Mouse (Mus musculus) lung, postnatal 0 days (tissue): ENCODE measurements around the gene Asb3. TPM values are rescaled to one million over a fixed set of nuclear protein-coding genes. Genes with fewer than 3 reads are reported as not detected.
"Not testable (repeated sequence)": the region's sequence is repeated elsewhere in the genome, so short reads cannot be mapped to it uniquely, and the experiment has no call there.

Experiments
- ATAC-seq: fragments of 200-750 bp; cut with Nextera tagmentation; 2 replicates; pipeline ENCODE4 v1.8.0; 2017; ENCODE audit warnings: moderate library complexity
- DNase-seq: peaks from one replicate; pipeline ENCODE4 v3.0.0-alpha.2; 2016; ENCODE audit warnings: low spot score
- H3K27ac ChIP-seq: fragments of 300-500 bp; sonication (generic); 2 replicates; pipeline ENCODE4 v1.5.1; 2014; ENCODE audit warnings: antibody characterized with exemption, mild to moderate bottlenecking, low read length, mixed read lengths
- H3K27me3 ChIP-seq: fragments of 300-500 bp; sonication (generic); replicated peaks from 2 replicates; pipeline ENCODE4 v1.6.1; 2014; ENCODE audit warnings: low read length, mixed read lengths; ENCODE audit not compliant: insufficient read depth
- H3K36me3 ChIP-seq: fragments of 300-500 bp; sonication (generic); 2 replicates; pipeline ENCODE4 v1.6.1; 2014; ENCODE audit warnings: low read length, mixed read lengths; ENCODE audit not compliant: insufficient read depth
- H3K4me1 ChIP-seq: fragments of 300-500 bp; sonication (generic); 2 replicates; pipeline ENCODE4 v1.6.1; 2014; ENCODE audit warnings: antibody characterized with exemption, low read depth, low read length, mixed read lengths; ENCODE audit not compliant: insufficient read depth
- H3K4me2 ChIP-seq: fragments of 300-500 bp; sonication (generic); replicated peaks from 2 replicates; pipeline ENCODE4 v1.6.1; 2014; ENCODE audit warnings: low read depth, mild to moderate bottlenecking, low read length, moderate library complexity, mixed read lengths
- H3K4me3 ChIP-seq: fragments of 300-500 bp; sonication (generic); 2 replicates; pipeline ENCODE4 v1.5.1; 2014; ENCODE audit warnings: low read depth, low read length
- H3K9ac ChIP-seq: fragments of 300-500 bp; sonication (generic); replicated peaks from 2 replicates; pipeline ENCODE4 v1.6.1; 2014; ENCODE audit warnings: low read depth, mild to moderate bottlenecking
- H3K9me3 ChIP-seq: fragments of 300-500 bp; sonication (generic); 2 replicates; pipeline ENCODE4 v1.6.1; 2016; ENCODE audit warnings: low read length, mixed read lengths
- CTCF ChIP-seq: IDR thresholded peaks from 2 replicates; pipeline ENCODE4 v1.5.1; 2016; ENCODE audit warnings: antibody characterized with exemption, mild to moderate bottlenecking
- EP300 ChIP-seq: IDR thresholded peaks from 2 replicates; pipeline ENCODE4 v1.6.1; 2016; ENCODE audit warnings: antibody characterized with exemption, mild to moderate bottlenecking, control low read depth
- WGBS: fragments of 180-500 bp; shearing (Covaris S2); extraction: QIAGEN DNeasy Blood & Tissue Kit; methylation state at CpG from one replicate; pipeline ENCODE4 v1.1.7; 2014; 5-methylcytosine and 5-hydroxymethylcytosine counted together
- polyA plus RNA-seq: library from polyadenylated mRNA; unstranded; fragments of >200 nt; fragmentation: Nextera tagmentation; extraction: Ambion mirVana; gene quantifications from 2 replicates; pipeline ENCODE4 v1.2.1, GENCODE M21; 2015

Asb3 gene
- polyA plus RNA-seq, 1 experiment from 2014 or later = 17.4 TPM

DNA sequence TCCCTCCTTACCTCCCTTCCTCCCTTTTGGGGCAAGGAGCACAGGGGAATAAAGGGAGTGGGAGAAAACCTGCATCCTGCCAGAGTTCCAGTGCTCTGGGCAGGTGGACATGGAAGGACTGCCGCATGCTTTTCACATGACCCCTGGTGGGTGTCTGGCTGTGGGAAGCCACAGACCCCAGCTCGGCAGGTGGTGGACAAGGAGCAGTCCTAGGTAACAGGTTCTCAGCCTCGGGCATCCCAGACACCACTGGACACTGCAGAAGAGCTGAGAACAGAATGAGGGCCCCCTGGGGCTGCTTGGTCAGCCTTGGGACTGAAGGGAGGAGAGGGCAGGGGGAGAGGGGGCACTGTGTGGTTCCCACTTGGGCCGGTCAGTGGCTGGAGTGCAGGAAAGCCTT lies 149.7 kb downstream of the Asb3 start:
- WGBS = 94% methylated on average over 4 of the region's 4 CpGs
- Histone ChIP-seq H3K27me3 (no peaks in the 10 kb centered on the region), H3K9me3 (no peaks in the 10 kb centered on the region), H3K27ac (no peak overlapping the region), H3K4me3 (no peak overlapping the region), H3K4me1 (no peaks in the 10 kb centered on the region), H3K4me2 (no peak overlapping the region), H3K36me3 (no peaks in the 10 kb centered on the region), H3K9ac (no peak overlapping the region)
- ATAC-seq (no peak), DNase-seq (no peak)
- no peak for TF ChIP-seq EP300
- no peak for TF ChIP-seq CTCF

GRCm38 (mm10) chr11:31089973-31090372 lies 204.8 kb downstream of the Asb3 start:
- no peak overlapping the region for H3K4me3 ChIP-seq
- TF ChIP-seq CTCF (no peak), EP300 (no peak)
- DNase-seq (no peak), ATAC-seq (no peak)
- no peaks in the 10 kb centered on the region for H3K4me1 ChIP-seq
- no peaks in the 10 kb centered on the region for H3K9me3 ChIP-seq
- no peak overlapping the region for H3K9ac ChIP-seq
- H3K27ac ChIP-seq = no peak overlapping the region
- 92% methylated on average over 10 of the region's 10 CpGs for WGBS
- H3K4me2 ChIP-seq = no peak overlapping the region
- H3K27me3 ChIP-seq = no peaks in the 10 kb centered on the region
- no peaks in the 10 kb centered on the region for H3K36me3 ChIP-seq

DNA sequence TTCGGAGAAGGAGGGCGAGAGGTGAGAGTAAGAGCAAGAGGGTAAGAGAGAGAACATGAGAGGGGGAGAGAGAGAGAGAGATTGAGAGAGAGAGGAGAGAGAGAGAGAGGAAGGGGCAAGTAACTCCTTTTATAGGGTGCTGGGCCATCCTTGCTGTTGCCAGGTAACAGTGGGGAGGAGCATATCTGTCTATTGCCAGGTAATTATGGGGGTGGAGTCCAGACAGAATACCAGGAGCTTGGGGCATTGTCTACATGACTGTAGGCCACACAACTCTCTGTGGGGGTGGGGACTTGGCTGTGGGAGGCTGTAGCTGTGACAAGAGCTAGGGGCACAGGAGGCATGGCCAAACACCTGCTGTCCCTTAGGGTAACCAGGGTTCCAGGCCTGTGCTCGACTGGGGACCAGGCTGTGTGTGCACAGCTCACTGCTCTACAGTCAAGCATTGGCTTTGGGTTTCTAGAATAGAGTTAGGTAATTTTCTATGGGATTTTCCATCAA lies 205.3 kb downstream of the Asb3 start:
- no peak for DNase-seq
- Histone ChIP-seq H3K4me3 (no peak overlapping the region), H3K9ac (no peak overlapping the region), H3K4me1 (no peaks in the 10 kb centered on the region), H3K27ac (no peak overlapping the region), H3K36me3 (no peaks in the 10 kb centered on the region), H3K4me2 (no peak overlapping the region), H3K27me3 (no peaks in the 10 kb centered on the region), H3K9me3 (no peaks in the 10 kb centered on the region)
- WGBS = 83% methylated on average over 3 of the region's 3 CpGs
- ATAC-seq = no peak
- TF ChIP-seq CTCF = no peak
- TF ChIP-seq EP300 = no peak

DNA sequence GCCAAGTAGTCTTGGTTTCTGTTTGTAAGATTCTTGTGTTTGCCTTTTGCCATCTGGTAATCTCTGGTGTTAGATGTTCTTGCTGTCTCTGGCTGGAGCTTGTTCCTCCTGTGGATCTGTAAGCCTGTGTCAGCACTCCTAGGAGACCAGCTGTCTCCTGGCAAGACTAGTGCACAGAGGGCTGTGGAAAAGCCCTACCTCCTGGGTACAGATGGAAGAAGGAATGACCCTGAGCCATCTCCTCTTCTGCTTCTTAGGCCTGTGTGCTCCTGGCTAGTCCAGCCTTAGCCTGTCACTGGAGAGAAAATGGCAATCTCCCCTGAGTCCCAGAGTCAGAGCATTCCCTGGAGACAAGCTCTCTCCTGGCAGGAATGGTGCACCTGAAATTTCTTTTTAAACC lies 214.3 kb downstream of the Asb3 start:
- not testable (repeated sequence) for H3K36me3 ChIP-seq, DNase-seq, ATAC-seq, H3K27ac ChIP-seq, H3K9ac ChIP-seq, H3K4me1 ChIP-seq, H3K27me3 ChIP-seq, H3K4me3 ChIP-seq, H3K9me3 ChIP-seq, H3K4me2 ChIP-seq

DNA sequence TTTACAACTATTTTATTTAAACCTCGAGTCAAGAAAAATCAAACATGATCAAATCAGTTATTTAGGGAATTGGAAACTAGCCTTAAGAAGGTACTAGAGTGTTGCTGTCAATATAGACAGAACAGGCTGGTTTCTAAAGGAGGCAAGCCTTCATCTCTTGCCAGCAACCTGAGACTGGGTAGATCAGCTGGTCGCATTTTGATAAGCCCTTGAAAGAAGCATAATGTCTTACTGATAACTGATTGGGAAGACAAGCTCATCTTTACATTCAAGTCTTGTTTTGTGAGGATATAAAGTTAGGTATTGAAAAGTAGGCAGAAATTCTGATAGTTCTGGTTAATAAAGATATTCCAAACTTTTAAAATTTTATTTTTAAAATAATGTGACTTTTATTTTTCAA lies 217.0 kb downstream of the Asb3 start:
- Histone ChIP-seq H3K9ac (no peak overlapping the region), H3K4me2 (no peak overlapping the region), H3K9me3 (no peaks in the 10 kb centered on the region), H3K4me3 (no peak overlapping the region), H3K27me3 (no peaks in the 10 kb centered on the region), H3K27ac (no peak overlapping the region), H3K36me3 (no peaks in the 10 kb centered on the region), H3K4me1 (no peaks in the 10 kb centered on the region)
- DNase-seq (no peak), ATAC-seq (no peak)
- 78% methylated on average over 2 of the region's 2 CpGs for WGBS
- no peak for TF ChIP-seq CTCF
- TF ChIP-seq EP300 = no peak

GRCm38 (mm10) chr11:31105364-31105763 lies 220.1 kb downstream of the Asb3 start:
- 92% methylated on average over 5 of the region's 5 CpGs for WGBS

GRCm38 (mm10) chr11:31126964-31127363 lies 241.7 kb downstream of the Asb3 start:
- not testable (repeated sequence) for H3K4me3 ChIP-seq, H3K27me3 ChIP-seq, DNase-seq, ATAC-seq, H3K36me3 ChIP-seq, H3K9me3 ChIP-seq, H3K4me1 ChIP-seq, H3K9ac ChIP-seq, H3K4me2 ChIP-seq, H3K27ac ChIP-seq
- 63% methylated on average over 1 of the region's 1 CpGs for WGBS

More at GRCm38 (mm10) chr11:31105364-31105763, 220.1 kb downstream of the Asb3 start:
- Histone ChIP-seq H3K9me3 (no peaks in the 10 kb centered on the region), H3K27me3 (no peaks in the 10 kb centered on the region), H3K4me3 (no peak overlapping the region), H3K9ac (no peak overlapping the region), H3K36me3 (no peaks in the 10 kb centered on the region), H3K27ac (no peak overlapping the region), H3K4me1 (no peaks in the 10 kb centered on the region), H3K4me2 (no peak overlapping the region)
- ATAC-seq = no peak
- no peak for DNase-seq
- TF ChIP-seq EP300 (no peak), CTCF (no peak)

- not testable (repeated sequence) for H3K27me3 ChIP-seq, ATAC-seq, H3K9ac ChIP-seq, H3K27ac ChIP-seq, H3K4me2 ChIP-seq, H3K4me1 ChIP-seq, H3K36me3 ChIP-seq, H3K4me3 ChIP-seq, DNase-seq, H3K9me3 ChIP-seq
- WGBS = 75% methylated on average over 4 of the region's 4 CpGs
Measured at GRCm38 (mm10) chr11:31133726-31134125, 248.5 kb downstream of the Asb3 start.

DNA sequence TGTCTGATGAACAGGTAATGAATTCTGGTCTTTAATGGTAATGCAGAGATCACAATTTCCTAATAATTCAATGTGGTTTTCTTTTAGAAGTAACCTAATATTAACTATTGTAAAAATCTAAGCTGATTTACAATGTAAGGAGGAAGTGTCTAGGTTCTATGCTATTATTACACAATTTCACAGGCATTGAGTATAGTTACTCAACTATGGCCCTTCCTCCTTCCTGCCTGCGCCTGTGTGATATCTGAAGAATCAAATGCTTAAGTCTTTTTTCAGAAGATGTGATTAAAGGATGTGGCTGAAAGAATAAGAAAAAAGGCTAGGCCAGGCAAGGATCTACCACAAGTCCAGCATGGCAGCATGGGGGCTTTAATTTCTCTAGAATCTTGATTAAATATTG lies 249.6 kb downstream of the Asb3 start:
- not testable (repeated sequence) for H3K9ac ChIP-seq, H3K36me3 ChIP-seq, H3K4me2 ChIP-seq, H3K27ac ChIP-seq, H3K27me3 ChIP-seq, DNase-seq, H3K9me3 ChIP-seq, ATAC-seq, H3K4me1 ChIP-seq, H3K4me3 ChIP-seq
- 81% methylated on average over 1 of the region's 1 CpGs for WGBS

- 41% methylated on average over 1 of the region's 1 CpGs for WGBS
- not testable (repeated sequence) for DNase-seq, ATAC-seq
Measured at GRCm38 (mm10) chr11:31138394-31138793, 253.2 kb downstream of the Asb3 start.

More at GRCm38 (mm10) chr11:31138394-31138793, 253.2 kb downstream of the Asb3 start:
- not testable (repeated sequence) for H3K36me3 ChIP-seq, H3K4me3 ChIP-seq, H3K4me2 ChIP-seq, H3K4me1 ChIP-seq, H3K27ac ChIP-seq, H3K9me3 ChIP-seq, H3K27me3 ChIP-seq, H3K9ac ChIP-seq
